Mouse (Mus musculus) cortical plate, adult 2 months (tissue): ENCODE results near the gene Rps15.

Experiments
- CTCF ChIP-seq: fragments of 200-500 bp; IDR thresholded peaks from 2 replicates; pipeline ENCODE4 v1.5.1; 2011; ENCODE audit warnings: mild to moderate bottlenecking, control low read depth, low read length; ENCODE audit not compliant: insufficient read depth; ENCODE audit errors: extremely low read depth
- POLR2A ChIP-seq: fragments of 200-500 bp; IDR thresholded peaks from 2 replicates; pipeline ENCODE4 v1.6.1; 2011; ENCODE audit warnings: mild to moderate bottlenecking, low read length, control low read depth; ENCODE audit not compliant: insufficient read depth; ENCODE audit errors: extremely low read depth

DNA sequence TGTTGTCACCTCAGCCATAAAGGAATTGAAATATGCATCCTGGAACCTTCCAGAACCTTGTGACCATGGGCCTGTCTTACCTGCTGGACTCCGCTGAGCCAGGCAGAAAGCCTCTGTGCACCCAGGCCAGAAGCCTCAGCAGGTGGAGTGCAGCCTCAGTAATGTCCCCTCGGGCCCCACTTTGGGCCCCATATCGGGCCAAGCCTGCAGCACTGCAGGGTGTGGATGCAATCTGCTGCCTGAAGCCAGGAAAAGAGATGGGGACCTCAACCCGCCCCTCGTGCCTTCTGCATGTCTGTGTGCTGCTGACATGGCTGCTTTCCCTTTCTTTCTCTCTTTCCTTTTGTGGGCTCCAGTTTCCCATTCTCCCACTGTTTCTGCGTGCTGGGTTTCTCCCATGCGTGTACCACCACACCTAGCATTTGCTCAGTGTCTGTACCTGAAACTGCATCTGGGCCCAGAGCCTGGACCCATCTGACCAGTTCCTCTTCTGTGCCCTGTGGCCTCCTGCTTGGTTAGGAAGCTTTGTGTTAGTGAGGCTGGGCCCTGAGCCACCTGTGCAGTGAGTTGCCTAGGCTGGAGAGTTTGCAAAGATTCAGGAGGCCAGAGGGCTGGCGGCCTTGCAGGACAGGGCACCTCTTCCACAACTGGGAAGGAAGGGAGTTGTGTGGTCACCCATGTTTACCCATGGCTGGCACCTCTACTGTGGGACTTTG, 20.2 kb upstream of the Rps15 start:
- TF ChIP-seq CTCF (no peak), POLR2A (no peak)
